Mouse (Mus musculus): ENCODE results near the gene Pex5l.

Gene Pex5l

DNA sequence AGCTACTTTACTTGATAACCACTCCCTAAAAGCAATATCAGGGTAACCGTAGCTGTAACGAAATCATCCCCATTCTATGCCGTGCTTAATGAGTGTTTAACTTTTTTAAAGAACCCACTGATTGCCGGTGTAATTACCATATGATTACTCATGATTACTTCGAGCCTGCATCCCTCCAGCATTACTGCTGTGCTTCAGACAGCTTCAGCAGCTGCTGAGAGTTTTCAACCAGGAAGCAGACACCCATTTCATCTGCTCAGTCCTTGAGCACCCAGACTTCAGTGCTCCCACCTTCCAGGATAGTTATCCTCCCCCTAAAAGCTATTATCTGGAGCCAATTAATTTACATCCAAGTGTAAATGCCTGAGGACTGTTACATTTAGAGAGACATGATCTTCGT lies 218.9 kb downstream of the Pex5l start:
- no peak for DNase-seq

- no peak for DNase-seq
Observed at GRCm38 (mm10) chr3:32910071-32910551, 232.9 kb downstream of the Pex5l start.

DNA sequence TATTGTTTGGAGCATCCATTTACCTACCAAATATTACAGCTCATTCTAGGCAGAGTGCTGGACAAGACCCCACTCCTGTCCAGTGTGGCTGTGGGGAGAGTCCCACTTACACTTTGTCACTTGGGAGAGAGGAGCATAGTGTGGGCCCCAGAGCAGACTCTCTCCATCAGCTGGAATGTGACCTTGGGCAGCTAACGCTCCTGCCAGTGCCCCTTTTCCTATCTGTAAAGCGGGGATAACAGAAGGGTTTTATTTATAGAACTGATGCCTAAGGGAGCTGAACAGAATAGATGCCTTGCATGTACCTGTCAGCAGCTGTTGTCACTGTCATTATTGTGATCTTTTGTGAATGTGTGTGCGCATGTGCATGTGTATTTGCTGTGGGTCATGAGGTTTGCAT lies 234.6 kb downstream of the Pex5l start:
- no peak for DNase-seq

GRCm38 (mm10) chr3:32905850-32906779 lies 236.9 kb downstream of the Pex5l start:
- no peak for DNase-seq

DNA sequence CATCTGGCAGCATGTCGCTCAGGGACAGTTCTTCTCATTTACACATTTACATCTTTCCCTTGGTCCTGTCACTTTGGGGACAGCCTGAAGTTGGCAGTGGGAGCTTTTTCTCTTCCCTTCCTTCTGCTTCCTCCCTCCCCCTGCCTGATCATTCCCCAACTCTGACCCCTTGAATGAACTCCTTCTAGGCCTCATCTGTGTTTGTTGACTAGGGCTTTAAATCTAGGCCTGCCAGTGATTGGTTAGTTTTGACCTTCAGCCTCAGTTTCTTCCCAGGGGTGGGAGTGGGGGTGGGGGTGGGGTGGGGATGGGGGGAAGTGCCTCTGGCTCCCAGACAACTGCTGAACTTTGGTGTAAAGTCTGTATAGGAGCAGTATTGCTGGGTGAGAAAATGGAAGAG lies 238.4 kb downstream of the Pex5l start:
- DNase-seq = no peak

DNA sequence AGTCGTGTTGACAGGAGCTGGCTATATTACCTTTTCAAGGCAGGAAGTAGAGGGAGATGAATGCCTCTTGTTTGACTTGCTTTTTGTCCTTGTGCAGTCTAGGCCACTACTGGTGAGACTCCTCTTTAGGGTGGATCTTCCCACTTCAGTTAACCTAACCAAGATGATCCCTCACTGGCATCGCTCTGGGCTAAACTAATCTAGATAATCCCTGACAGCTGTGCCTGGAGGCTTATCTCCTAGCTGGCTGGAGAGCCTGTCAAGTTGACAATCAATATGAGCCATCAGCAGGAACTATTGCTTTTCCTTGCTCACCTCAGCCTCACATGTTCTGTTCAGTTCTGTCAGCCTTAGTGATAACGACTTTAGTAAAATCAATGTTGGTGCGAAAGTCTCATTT lies 239.6 kb downstream of the Pex5l start:
- no peak for DNase-seq

Measured in lung, postnatal 14 days (tissue).